Mouse (Mus musculus): ENCODE measurements around the gene Olfr1444.

GRCm38 (mm10) chr19:12824549-12824948 lies 32.5 kb upstream of the Olfr1444 start:
- TF ChIP-seq CTCF (IDR thresholded peaks at IDR 0.05; ENCODE audit: control insufficient read depth, insufficient read depth, insufficient read length) (no peak), USF1 (IDR thresholded peaks at IDR 0.05; ENCODE audit: low read depth) (no peak), MYOG (IDR thresholded peaks at IDR 0.05; ENCODE audit: control insufficient read depth, extremely low read depth, insufficient read length) (no peak)
